Mouse (Mus musculus): ENCODE measurements around the gene Wdr45. TPM values are rescaled to one million over a fixed set of nuclear protein-coding genes. Genes with fewer than 3 reads are reported as not detected.

Gene Wdr45
- polyA plus RNA-seq, 3 experiments from 2014 or later, result 39.0 to 53.6 (median 47.3) TPM

- no peak for ATAC-seq
Measured at GRCm38 (mm10) chrX:7764657-7765280, 50.6 kb downstream of the Wdr45 start.

GRCm38 (mm10) chrX:7765281-7765670 is 51.1 kb downstream of the Wdr45 start:
- ATAC-seq, result no peak

- ATAC-seq, result no peak
Measured at GRCm38 (mm10) chrX:7765764-7766163, 51.6 kb downstream of the Wdr45 start.

GRCm38 (mm10) chrX:7769302-7770017 is 55.3 kb downstream of the Wdr45 start:
- ATAC-seq, result no peak

- ATAC-seq, result no peak
Measured at GRCm38 (mm10) chrX:7772766-7773165, 58.6 kb downstream of the Wdr45 start.

GRCm38 (mm10) chrX:7775501-7776205 is 61.5 kb downstream of the Wdr45 start:
- ATAC-seq, result no peak

- ATAC-seq, result no peak
Measured at GRCm38 (mm10) chrX:7776329-7777082, 62.4 kb downstream of the Wdr45 start.

Other genes starting within 250 kb of the Wdr45 start
- gene Foxp3, start 140.7 kb upstream of the Wdr45 start, polyA plus RNA-seq (2017; shearing (Covaris generic)), result 10 to 100 TPM; 17.9 to 43.3 (median 29.6) TPM
- 1 to 10 TPM; 3.8 to 6.3 (median 5.2) TPM for gene Ppp1r3f, start 140.1 kb upstream of the Wdr45 start, polyA plus RNA-seq (2017; shearing (Covaris generic))
- gene Ccdc22, start 108.8 kb upstream of the Wdr45 start, polyA plus RNA-seq (2017; shearing (Covaris generic)), result 10 to 100 TPM in 1 of 3 experiments, 1 to 10 TPM in 2; 6.3 to 12.1 (median 8.4) TPM
- not detected for gene Cacna1f, start 107.2 kb upstream of the Wdr45 start, polyA plus RNA-seq (2017; shearing (Covaris generic))
- gene Syp, start 75.9 kb upstream of the Wdr45 start, polyA plus RNA-seq (2017; shearing (Covaris generic)), result 1 to 10 TPM; 1.8 to 7.0 (median 7.0) TPM
- 1 to 10 TPM; 4.6 to 8.3 (median 7.4) TPM for gene Prickle3, start 57.1 kb upstream of the Wdr45 start, polyA plus RNA-seq (2017; shearing (Covaris generic))
- gene Plp2, start 42.9 kb upstream of the Wdr45 start, polyA plus RNA-seq (2017; shearing (Covaris generic)), result 100 to 1,000 TPM; 140 to 192 (median 157) TPM
- not detected for gene Magix, start 33.1 kb upstream of the Wdr45 start, polyA plus RNA-seq (2017; shearing (Covaris generic))
- 10 to 100 TPM; 48.0 to 54.7 (median 52.7) TPM for gene Gpkow, start 17.2 kb upstream of the Wdr45 start, polyA plus RNA-seq (2017; shearing (Covaris generic))
- not detected for gene Gm45208, start 7.9 kb downstream of the Wdr45 start, polyA plus RNA-seq (2017; shearing (Covaris generic))
- gene Praf2, start 14.1 kb downstream of the Wdr45 start, polyA plus RNA-seq (2017; shearing (Covaris generic)), result 10 to 100 TPM; 33.2 to 42.0 (median 41.3) TPM
- under 1 TPM in 1 of 3 experiments, not detected in 2; 0.59 TPM for gene Ccdc120, start 36.6 kb downstream of the Wdr45 start, polyA plus RNA-seq (2017; shearing (Covaris generic))
- 10 to 100 TPM; 12.6 to 15.0 (median 12.9) TPM for gene Tfe3, start 48.2 kb downstream of the Wdr45 start, polyA plus RNA-seq (2017; shearing (Covaris generic))
- gene Gripap1, start 75.4 kb downstream of the Wdr45 start, polyA plus RNA-seq (2017; shearing (Covaris generic)), result 10 to 100 TPM; 46.3 to 91.0 (median 68.7) TPM
- gene Kcnd1, start 108.0 kb downstream of the Wdr45 start, polyA plus RNA-seq (2017; shearing (Covaris generic)), result 1 to 10 TPM in 1 of 3 experiments, under 1 TPM in 2; 0.43 to 1.1 (median 0.50) TPM
- 10 to 100 TPM; 18.2 to 34.2 (median 24.7) TPM for gene Otud5, start 127.0 kb downstream of the Wdr45 start, polyA plus RNA-seq (2017; shearing (Covaris generic))
- 10 to 100 TPM; 29.8 to 42.0 (median 39.9) TPM for gene Pim2, start 163.9 kb downstream of the Wdr45 start, polyA plus RNA-seq (2017; shearing (Covaris generic))
- gene Slc35a2, start 169.7 kb downstream of the Wdr45 start, polyA plus RNA-seq (2017; shearing (Covaris generic)), result 10 to 100 TPM; 18.6 to 23.6 (median 18.7) TPM
- gene Pqbp1, start 184.9 kb downstream of the Wdr45 start, polyA plus RNA-seq (2017; shearing (Covaris generic)), result 100 to 1,000 TPM in 1 of 3 experiments, 10 to 100 TPM in 2; 91.7 to 116 (median 99.0) TPM
- 100 to 1,000 TPM; 116 to 127 (median 123) TPM for gene Timm17b, start 185.0 kb downstream of the Wdr45 start, polyA plus RNA-seq (2017; shearing (Covaris generic))
- gene Gm10491, start 193.5 kb downstream of the Wdr45 start, polyA plus RNA-seq (2017; shearing (Covaris generic)), result not detected
- gene Gm10490, start 195.2 kb downstream of the Wdr45 start, polyA plus RNA-seq (2017; shearing (Covaris generic)), result not detected
- not detected for gene Pcsk1n, start 205.5 kb downstream of the Wdr45 start, polyA plus RNA-seq (2017; shearing (Covaris generic))
- not detected for gene Eras, start 214.3 kb downstream of the Wdr45 start, polyA plus RNA-seq (2017; shearing (Covaris generic))
- gene Hdac6, start 233.6 kb downstream of the Wdr45 start, polyA plus RNA-seq (2017; shearing (Covaris generic)), result 10 to 100 TPM in 1 of 3 experiments, 1 to 10 TPM in 2; 6.2 to 12.7 (median 9.4) TPM